Mouse (Mus musculus) neutrophil, adult 5-6 weeks (primary cell): ENCODE measurements around the gene Btnl1. TPM values are rescaled to one million over a fixed set of nuclear protein-coding genes. Genes with fewer than 3 reads are reported as not detected.
A peak's percentile ranks its signal among the peaks of the same experiment; 100 is the strongest.

Experiments
- ATAC-seq: fragments of 151-379, 151-347 bp; 2 replicates; pipeline ENCODE4 v1.8.0; 2017; ENCODE audit warnings: mild to moderate bottlenecking, moderate TSS enrichment; ENCODE audit not compliant: insufficient number of reproducible peaks, poor library complexity, low FRiP score, severe bottlenecking; ENCODE audit errors: extremely low read depth
- total RNA-seq: library from RNA; stranded (forward); fragments of 200-1000 nt; gene quantifications from 2 replicates; pipeline ENCODE4 v1.2.3, GENCODE M21; 2017

Btnl1 gene
- total RNA-seq, 1 experiment from 2014 or later: 0.93 TPM

DNA sequence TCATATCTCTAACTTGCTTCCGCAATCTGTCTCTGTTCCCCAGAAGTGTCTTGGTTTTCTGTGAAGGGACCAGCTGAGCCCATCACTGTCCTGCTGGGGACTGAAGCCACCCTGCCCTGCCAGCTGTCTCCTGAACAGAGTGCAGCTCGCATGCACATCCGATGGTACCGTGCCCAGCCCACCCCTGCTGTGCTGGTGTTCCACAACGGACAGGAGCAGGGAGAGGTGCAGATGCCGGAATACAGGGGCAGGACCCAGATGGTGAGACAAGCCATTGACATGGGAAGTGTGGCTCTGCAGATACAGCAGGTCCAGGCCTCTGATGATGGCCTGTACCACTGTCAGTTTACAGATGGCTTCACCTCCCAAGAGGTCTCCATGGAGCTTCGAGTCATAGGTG, 2.5 kb downstream of the Btnl1 start:
- no peak for ATAC-seq

DNA sequence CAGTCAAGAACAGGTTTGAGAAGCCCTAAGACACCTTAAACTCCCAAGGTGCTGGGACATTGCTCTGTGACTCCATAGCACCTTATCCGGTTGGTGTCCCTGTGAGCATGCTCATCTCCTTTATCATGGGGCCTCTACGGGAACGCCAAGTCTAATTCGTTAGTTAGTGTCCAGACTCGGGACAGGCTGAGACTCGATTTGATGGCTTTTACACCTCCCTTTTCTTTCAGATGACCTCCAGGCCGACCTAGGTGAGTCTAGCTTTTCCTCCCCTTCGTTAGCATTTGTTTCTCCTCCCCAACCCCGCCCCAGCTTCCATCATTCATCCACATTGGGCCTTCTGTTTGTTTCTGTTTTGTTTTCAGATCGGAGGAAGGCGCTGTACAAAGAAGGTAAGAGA, 4.9 kb downstream of the Btnl1 start:
- ATAC-seq: no peak

DNA sequence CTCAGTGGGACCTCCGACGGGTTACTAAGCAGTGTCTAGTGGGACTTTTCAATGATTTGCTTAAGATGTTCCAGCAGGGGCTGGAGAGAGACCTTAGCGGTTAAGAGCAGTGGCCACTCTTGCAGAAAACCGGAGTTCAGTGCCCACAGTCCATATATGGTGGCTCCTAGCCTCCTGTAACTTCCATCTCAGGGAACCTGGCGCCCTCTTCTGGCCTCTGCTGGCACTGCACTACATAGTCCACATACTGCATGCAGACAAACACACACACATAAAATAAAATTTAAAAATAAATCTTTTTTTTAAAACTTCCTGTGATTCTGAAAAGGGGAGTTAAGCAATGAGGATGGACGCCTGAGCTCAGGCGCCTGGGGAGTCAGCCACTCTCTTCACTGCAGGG, 6.3 kb downstream of the Btnl1 start:
- peak; percentile 55; the same call in 1 of the 2 replicates for ATAC-seq

DNA sequence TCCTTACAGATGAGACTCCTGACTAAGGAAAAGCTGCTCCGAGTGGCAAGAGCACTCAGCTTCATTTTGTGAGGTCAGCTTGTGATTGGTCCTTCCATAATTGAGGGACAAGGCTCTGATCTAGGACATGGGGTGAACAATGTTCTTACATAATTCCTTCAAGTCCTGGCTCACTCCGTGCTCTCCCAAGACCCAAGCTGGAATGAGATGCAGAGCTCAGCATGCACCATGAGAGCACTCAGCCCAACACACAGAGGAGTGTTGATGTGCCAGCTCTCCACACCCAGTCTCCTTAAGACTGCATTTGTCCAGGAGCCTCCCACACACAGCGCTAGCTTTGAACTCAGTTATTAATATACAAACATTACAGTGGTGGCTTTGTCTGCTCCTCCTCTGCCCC, 7.8 kb downstream of the Btnl1 start:
- ATAC-seq: no peak

DNA sequence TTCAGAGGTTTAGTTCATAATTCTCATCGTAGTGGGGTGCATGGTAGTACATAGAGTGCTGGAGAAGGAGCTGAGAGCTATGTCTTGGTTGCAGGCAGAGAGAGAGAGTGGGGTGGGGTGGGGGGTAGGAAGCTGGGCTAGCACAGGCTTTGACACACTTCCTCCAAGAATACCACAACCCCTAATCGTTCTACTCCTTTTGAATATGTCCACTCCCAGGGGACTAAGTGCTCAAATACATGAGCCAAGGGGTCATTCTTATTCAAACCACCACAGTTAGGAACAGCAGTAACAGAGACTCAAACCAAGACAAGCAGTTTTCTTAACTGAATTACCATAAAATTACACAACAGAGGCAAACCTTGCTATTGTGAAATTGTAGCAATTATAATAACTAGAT, 9.7 kb downstream of the Btnl1 start:
- ATAC-seq: no peak

DNA sequence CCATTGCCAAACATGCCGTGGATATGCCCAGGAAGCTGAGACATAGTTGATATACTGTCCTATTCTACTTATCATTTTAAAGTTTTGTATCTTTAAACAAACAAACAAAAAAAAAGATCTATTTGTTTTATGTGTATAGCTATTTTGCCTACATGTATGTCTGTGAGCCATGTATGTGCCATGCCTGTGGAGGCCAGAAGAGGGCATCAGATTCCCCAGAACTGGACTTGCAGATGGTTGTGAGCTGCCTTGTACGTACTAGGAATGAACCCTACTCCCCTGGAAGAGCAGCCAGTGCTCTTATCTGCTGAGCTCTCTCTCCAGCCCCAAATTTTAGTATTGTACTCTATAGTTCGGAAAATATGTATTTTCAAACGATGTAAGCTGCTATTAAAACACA, 11.6 kb downstream of the Btnl1 start:
- peak; percentile 66 for ATAC-seq

DNA sequence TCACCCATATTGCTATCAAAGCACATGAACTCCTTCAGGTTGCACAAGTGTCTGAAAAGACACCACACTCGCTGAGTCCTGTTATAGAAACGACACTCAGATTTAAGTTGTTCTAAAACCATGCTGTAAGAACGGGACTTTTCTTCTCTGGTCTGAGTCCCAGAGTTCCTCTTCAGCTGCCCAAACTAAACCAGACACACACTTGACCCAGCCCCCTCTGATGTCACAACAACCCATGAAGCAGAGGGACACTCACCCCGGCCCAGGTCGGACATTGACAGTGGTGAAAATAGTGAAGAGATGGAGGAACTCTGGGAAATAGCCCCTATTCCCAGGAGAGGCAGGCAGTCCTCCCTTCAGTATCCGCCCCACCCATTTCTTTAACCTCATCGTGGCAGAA, 14.6 kb downstream of the Btnl1 start:
- no peak for ATAC-seq

- ATAC-seq: no peak
Observed at GRCm38 (mm10) chr17:34392321-34392720, 15.4 kb downstream of the Btnl1 start.

DNA sequence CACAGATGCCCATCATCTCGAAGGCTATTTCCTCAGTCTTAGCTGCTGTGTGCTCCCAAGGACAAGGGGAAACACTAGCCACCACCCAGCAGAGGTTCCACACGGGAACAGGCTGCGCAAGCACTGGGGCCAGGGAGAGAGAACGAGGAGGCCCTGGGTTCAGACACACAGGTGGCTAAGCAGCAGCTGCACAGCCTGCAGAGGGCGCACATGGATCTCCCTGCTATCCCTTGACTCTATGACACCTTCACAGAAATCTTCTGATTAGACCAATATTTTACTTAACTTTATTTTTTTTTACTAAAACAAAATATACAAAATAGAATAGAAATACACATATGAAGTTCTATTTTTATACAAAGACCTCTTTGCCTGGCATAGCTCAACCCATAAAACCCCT, 20.4 kb downstream of the Btnl1 start:
- no peak for ATAC-seq

GRCm38 (mm10) chr17:34398058-34398710, 21.3 kb downstream of the Btnl1 start:
- peak; percentile 78 for ATAC-seq

DNA sequence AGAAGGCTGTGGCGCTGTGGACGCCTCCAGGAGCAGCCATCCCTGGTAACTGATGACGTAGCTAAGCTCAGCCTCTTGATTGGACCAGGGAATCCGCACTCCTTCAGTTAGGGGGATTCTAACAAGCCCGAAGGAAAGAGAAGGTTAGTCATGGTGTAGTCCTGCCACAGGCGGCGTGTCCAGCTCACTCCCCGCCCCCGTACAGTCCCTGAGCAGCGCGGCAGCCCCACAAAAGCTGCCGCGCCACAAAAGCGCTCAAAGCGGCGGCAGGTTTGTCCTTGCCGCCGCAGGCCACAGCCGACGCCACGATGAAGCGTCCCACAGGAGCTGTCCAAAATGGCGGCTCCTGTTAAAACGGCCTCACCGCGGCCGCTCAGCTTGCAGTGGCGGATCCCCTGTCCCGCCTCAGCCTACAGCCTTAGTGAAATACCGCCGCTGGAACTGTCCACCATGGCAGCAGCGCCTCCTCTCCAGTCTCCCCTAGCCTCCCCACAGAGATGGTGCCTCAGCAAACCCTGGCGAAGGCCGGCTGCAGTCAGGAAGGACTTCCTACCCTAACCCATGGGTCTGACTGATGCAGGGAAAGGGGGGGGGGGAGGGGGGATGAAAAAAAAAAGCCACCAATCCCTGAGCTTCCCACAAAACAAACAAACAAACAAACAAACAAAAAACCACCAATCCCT, 21.9 kb downstream of the Btnl1 start, which contains the start of gene BC051142:
Gene BC051142 (plus strand): TSS at position 110 of the 683 bp plus-strand sequence.
- ATAC-seq: peak; percentile 79

DNA sequence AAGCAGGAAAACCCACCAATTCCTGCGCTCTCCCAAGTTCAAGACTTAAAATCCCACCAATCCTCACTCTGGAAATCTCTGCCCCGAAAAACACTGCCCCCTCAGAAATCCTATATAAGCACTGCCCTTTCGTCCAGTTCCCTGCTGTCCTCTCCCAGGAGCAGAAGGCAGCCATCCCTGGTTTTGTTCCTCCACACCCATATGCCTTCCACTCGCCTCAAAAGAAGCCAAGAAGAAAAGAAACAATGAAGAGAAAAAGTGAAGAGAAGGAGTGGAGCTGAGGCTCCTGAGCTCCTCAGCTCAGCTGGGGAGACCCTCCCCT, 22.4 kb downstream of the Btnl1 start:
- ATAC-seq: no peak

DNA sequence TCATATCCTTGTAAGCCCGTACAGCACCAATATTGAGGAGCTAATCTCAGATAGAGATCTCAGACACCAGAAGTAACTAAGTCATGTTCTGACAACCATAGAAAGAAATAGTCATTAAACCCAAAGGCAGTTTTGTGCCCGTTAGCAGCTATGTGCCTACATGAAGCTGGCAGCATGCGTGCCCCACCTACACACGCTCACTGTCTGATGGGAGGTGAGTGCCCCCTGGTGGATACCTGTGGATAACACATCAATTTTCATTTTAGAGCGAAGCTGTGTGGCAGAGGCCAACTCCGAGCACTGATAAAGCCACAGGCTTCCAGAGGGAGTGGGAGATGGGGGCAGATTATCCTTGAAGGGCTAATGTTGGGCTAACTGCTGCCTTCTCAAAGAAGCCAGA, 34.2 kb downstream of the Btnl1 start:
- ATAC-seq: peak; percentile 97

DNA sequence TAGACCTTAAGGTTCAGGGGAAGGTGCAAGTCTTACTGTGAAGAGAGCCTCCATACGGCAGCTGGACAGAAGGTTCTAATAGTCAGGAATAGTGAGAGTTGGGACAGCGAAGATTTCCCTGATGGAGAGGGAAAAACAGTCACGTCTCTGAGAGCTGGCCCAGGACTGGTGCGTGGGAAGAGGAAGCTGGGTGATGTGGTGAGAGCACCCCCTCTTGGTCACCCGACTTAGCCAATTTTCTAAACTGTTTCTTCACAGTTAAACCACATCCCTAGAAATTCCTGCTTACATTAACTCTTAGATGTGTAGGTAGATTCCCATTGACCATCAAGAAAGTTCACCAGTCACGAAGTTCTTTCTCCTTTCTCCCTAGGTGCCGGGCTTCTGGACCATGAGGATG, 43.1 kb downstream of the Btnl1 start:
- peak; percentile 80 for ATAC-seq

DNA sequence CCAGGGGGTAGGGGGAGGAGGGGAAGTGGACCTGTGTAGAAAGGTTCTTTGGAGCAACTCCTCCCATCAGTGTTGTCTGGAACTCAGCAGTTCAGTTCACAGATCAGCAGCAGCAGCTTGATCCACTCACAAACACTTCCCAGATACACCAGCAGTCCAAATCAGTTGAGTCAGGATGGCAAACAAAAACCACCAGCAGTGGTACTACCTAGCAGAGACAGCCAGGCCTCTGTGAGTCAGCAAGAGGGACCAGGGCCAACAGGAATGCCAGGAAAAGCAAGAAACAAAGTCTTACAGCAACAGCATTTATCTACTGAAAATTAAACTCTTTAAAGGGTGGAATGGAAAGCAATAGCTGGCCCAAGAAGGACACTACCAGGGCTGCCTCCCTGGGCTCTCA, 50.7 kb downstream of the Btnl1 start:
- ATAC-seq: no peak

Other genes starting within 250 kb of the Btnl1 start
- 699 and 729 TPM in 2 replicates for gene H2-DMb2, start 233.8 kb upstream of the Btnl1 start, total RNA-seq
- 278 and 300 TPM in 2 replicates for gene H2-DMb1, start 224.1 kb upstream of the Btnl1 start, total RNA-seq
- gene Tap1, start 189.6 kb upstream of the Btnl1 start, total RNA-seq: 221 and 235 TPM in 2 replicates
- gene Psmb9, start 189.4 kb upstream of the Btnl1 start, total RNA-seq: 132 and 176 TPM in 2 replicates
- gene Psmb8, start 179.4 kb upstream of the Btnl1 start, total RNA-seq: 312 and 336 TPM in 2 replicates
- gene Tap2, start 173.6 kb upstream of the Btnl1 start, total RNA-seq: 108 and 112 TPM in 2 replicates
- gene H2-Ob, start 138.2 kb upstream of the Btnl1 start, total RNA-seq: 965 and 1,002 TPM in 2 replicates
- gene H2-Ab1, start 119.4 kb upstream of the Btnl1 start, total RNA-seq: 2,894 and 2,999 TPM in 2 replicates
- gene H2-Aa, start 89.3 kb upstream of the Btnl1 start, total RNA-seq: 2,237 and 2,269 TPM in 2 replicates
- gene H2-Eb1, start 71.3 kb upstream of the Btnl1 start, total RNA-seq: 2,076 and 2,332 TPM in 2 replicates
- 52.6 and 54.0 TPM in 2 replicates for gene H2-Eb2, start 51.5 kb upstream of the Btnl1 start, total RNA-seq
- 10.9 and 11.9 TPM in 2 replicates for gene Btnl2, start 22.3 kb upstream of the Btnl1 start, total RNA-seq
- 12.5 and 14.0 TPM in 2 replicates for gene BC051142, start 21.7 kb downstream of the Btnl1 start, total RNA-seq
- not detected in 2 replicates for gene Btnl4, start 100.2 kb downstream of the Btnl1 start, total RNA-seq
- not detected in 2 replicates for gene Btnl6, start 140.2 kb downstream of the Btnl1 start, total RNA-seq
- gene Notch4, start 187.1 kb downstream of the Btnl1 start, total RNA-seq: 0.58 and 1.2 TPM in 2 replicates
- 188 and 218 TPM in 2 replicates for gene Gpsm3, start 212.7 kb downstream of the Btnl1 start, total RNA-seq
- gene Pbx2, start 214.1 kb downstream of the Btnl1 start, total RNA-seq: 89.6 and 100 TPM in 2 replicates
- 15.7 and 19.8 TPM in 2 replicates for gene Ager, start 220.7 kb downstream of the Btnl1 start, total RNA-seq
- gene Rnf5, start 226.6 kb downstream of the Btnl1 start, total RNA-seq: 15.9 and 17.6 TPM in 2 replicates
- 27.5 and 32.9 TPM in 2 replicates for gene Agpat1, start 227.1 kb downstream of the Btnl1 start, total RNA-seq
- 1.7 and 4.2 TPM in 2 replicates for gene Egfl8, start 238.8 kb downstream of the Btnl1 start, total RNA-seq